Mouse (Mus musculus) hematopoietic stem cell, adult 5-6 weeks (primary cell): ENCODE results near the gene Mesd. TPM values are rescaled to one million over a fixed set of nuclear protein-coding genes. Genes with fewer than 3 reads are reported as not detected.

Source experiments
- total RNA-seq: library from RNA; stranded (forward); fragments of 172-1452, 232-1000 nt; gene quantifications from 2 replicates; pipeline ENCODE4 v1.2.3, GENCODE M21; 2017

The Mesd gene
- total RNA-seq, 1 experiment from 2014 or later = 51.6 TPM

Other genes starting within 250 kb of the Mesd start
- 93.8 and 124 TPM in 2 replicates for gene Il16, start 138.7 kb upstream of the Mesd start, total RNA-seq
- not detected in 2 replicates for gene Cfap161, start 89.6 kb upstream of the Mesd start, total RNA-seq
- 5.8 and 7.5 TPM in 2 replicates for gene Tlnrd1, start 161 bp upstream of the Mesd start, total RNA-seq
- gene Cemip, start 202.0 kb downstream of the Mesd start, total RNA-seq = not detected in 2 replicates